Comparison of ENCODE assay signal across 23 mouse cellular contexts in the genomic region with DNA sequence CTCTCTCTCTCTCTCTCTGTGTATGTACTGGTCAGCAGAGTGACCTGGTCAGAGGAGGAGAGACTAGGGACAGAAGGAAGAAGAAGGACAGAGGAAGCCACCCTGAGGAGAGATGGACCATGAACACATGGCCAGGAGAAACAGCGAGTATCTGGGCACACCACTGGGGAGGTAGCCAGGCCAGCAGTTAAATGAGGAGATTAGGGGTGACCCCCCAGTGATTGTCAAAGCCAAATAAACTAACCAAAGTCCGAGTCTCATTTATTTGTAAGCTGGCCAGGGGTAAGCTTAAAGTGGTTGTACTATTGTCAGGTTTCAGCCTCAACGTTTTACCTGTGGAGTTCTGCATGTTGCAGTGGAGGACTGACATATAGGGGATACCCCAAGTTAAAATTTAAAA. TPM values are rescaled to one million over a fixed set of nuclear protein-coding genes. Genes with fewer than 3 reads are reported as not detected.
A peak's percentile ranks its signal among the peaks of the same experiment; 100 is the strongest.
DNase-seq lines count a peak whose midpoint lies in the region; ATAC-seq and TF ChIP-seq lines count a peak whose summit lies in the region.
"Had no signal": no experiment of that assay in that cellular context is flagged by ENCODE, and none has a peak within 500 bp of the region (broad histone marks: within the 10 kb centered on the region; RNA-seq: fewer than 3 reads in every experiment).

No protein-coding gene starts in this region.

- TF ChIP-seq EP300 in liver, postnatal 0 days (IDR thresholded peaks at IDR 0.05; ENCODE audit: low read depth): no peak

- peaks cover 12% of the 10 kb centered on the region for H3K4me1 ChIP-seq in liver, adult 2 months (ENCODE audit: control insufficient read depth, insufficient read depth, low read length)
- H3K4me1 ChIP-seq in liver, embryonic 12.5 days: peaks cover 10% of the 10 kb centered on the region
- H3K4me1 ChIP-seq in liver, embryonic 16.5 days (ENCODE audit: control insufficient read depth, low read depth, low read length): no peaks in the 10 kb centered on the region; the same call in 1 of the 2 replicates
- H3K4me1 ChIP-seq in liver, postnatal 0 days (ENCODE audit: insufficient read depth): no peaks in the 10 kb centered on the region; the same call in 1 of the 2 replicates
- no peaks in the 10 kb centered on the region; the same call in 1 of the 2 replicates for H3K4me1 ChIP-seq in liver, embryonic 11.5 days (replicated peaks; ENCODE audit: control insufficient read depth, insufficient read depth, low read length)

- no peak overlapping the region for H3K4me2 ChIP-seq in liver, embryonic 12.5 days
- H3K4me2 ChIP-seq in liver, embryonic 16.5 days (ENCODE audit: low read depth, low read length): 0 out of 2 replicates have a peak overlapping the region, but pooled peaks have one; percentile 1
- H3K4me2 ChIP-seq in liver, postnatal 0 days (ENCODE audit: low read depth, low read length): peak overlapping the region; percentile 62
- no peak overlapping the region for H3K4me2 ChIP-seq in liver, embryonic 11.5 days

- H3K9ac ChIP-seq in liver, adult 2 months (ENCODE audit: low read depth, low read length): peak overlapping the region; percentile 88
- H3K9ac ChIP-seq in liver, embryonic 12.5 days: no peak overlapping the region
- H3K9ac ChIP-seq in liver, embryonic 16.5 days (ENCODE audit: low read depth, low read length): no peak overlapping the region
- peak overlapping the region; percentile 68 for H3K9ac ChIP-seq in liver, postnatal 0 days (replicated peaks)
- no peak overlapping the region for H3K9ac ChIP-seq in liver, embryonic 11.5 days (ENCODE audit: low read depth, low read length)

- TF ChIP-seq CTCF in liver, adult 2 months (IDR thresholded peaks at IDR 0.05; ENCODE audit: low read depth, low read length): no peak
- no peak for TF ChIP-seq CTCF in liver, postnatal 0 days (IDR thresholded peaks at IDR 0.05; ENCODE audit: low read depth)

- peak overlapping the region; percentile 61 for H3K4me3 ChIP-seq in liver, adult 2 months (ENCODE audit: insufficient read depth, low read depth, low read length)
- H3K4me3 ChIP-seq in liver, embryonic 12.5 days: no peak overlapping the region
- H3K4me3 ChIP-seq in liver, embryonic 16.5 days (ENCODE audit: low read depth, low read length): no peak overlapping the region
- H3K4me3 ChIP-seq in liver, postnatal 0 days (ENCODE audit: low read depth, low read length): peak overlapping the region; percentile 41
- no peak overlapping the region for H3K4me3 ChIP-seq in liver, embryonic 11.5 days (ENCODE audit: low read depth, low read length)

- WGBS in liver, adult 2 months: 29% methylated on average over 3 of the region's 3 CpGs
- 73% methylated on average over 3 of the region's 3 CpGs for WGBS in liver, embryonic 12.5 days (ENCODE audit: insufficient replicate concordance)
- 52% methylated on average over 3 of the region's 3 CpGs for WGBS in liver, embryonic 16.5 days (ENCODE audit: insufficient replicate concordance)
- WGBS in liver, postnatal 0 days (ENCODE audit: insufficient replicate concordance): 57% methylated on average over 3 of the region's 3 CpGs
- WGBS in liver, embryonic 11.5 days: 62% methylated on average over 3 of the region's 3 CpGs

- peak; percentile 55 for DNase-seq in heart, adult 11 months
- DNase-seq in heart, postnatal 4 days: no peak
- peak; percentile 75 for DNase-seq in liver, adult 2 months (ENCODE audit: extremely low read depth, low read depth, low spot score)
- no peak for DNase-seq in liver
- no peak for DNase-seq in liver, postnatal 0 days
- DNase-seq in liver, embryonic 11.5 days (ENCODE audit: low spot score): no peak
- DNase-seq: adrenal gland, adult 2 months; adrenal gland, adult 8-10 months; adrenal gland, postnatal 10 days; adrenal gland, postnatal 14 days; adrenal gland, postnatal 25 days; adrenal gland, postnatal 36 days; B cell, adult 2 months; cerebellum, adult 11 months; cerebellum, adult 11-12 months had no signal

- no peak for ATAC-seq in liver, embryonic 12.5 days
- ATAC-seq in liver, embryonic 16.5 days (ENCODE audit: low read depth): no peak
- ATAC-seq in liver, postnatal 0 days: peak; percentile 3; the same call in 1 of the 2 replicates
- no peak for ATAC-seq in liver, embryonic 11.5 days (replicated peaks; ENCODE audit: low FRiP score)
- ATAC-seq: activated CD4-positive, CD25-positive, alpha-beta regulatory T cell, adult 4 months; CD4-positive, CD25-positive, alpha-beta regulatory T cell, adult 4 months; Patski had no signal

- no peaks in the 10 kb centered on the region for H3K27me3 ChIP-seq in liver, adult 2 months (ENCODE audit: control insufficient read depth, insufficient read depth, low read length)
- no peaks in the 10 kb centered on the region for H3K27me3 ChIP-seq in liver, embryonic 12.5 days (replicated peaks)
- H3K27me3 ChIP-seq in liver, embryonic 16.5 days (ENCODE audit: control insufficient read depth, insufficient read depth, low read depth, low read length): no peaks in the 10 kb centered on the region
- H3K27me3 ChIP-seq in liver, postnatal 0 days (ENCODE audit: insufficient read depth, low read length): no peaks in the 10 kb centered on the region
- no peaks in the 10 kb centered on the region for H3K27me3 ChIP-seq in liver, embryonic 11.5 days (replicated peaks; ENCODE audit: control insufficient read depth, insufficient read depth, low read length)
- H3K27me3 ChIP-seq: CH12.LX, Patski had no signal

- H3K27ac ChIP-seq in liver, adult 2 months (replicated peaks; ENCODE audit: insufficient read depth, low read depth, low read length): peak overlapping the region; percentile 91
- H3K27ac ChIP-seq in liver, embryonic 12.5 days: no peak overlapping the region
- no peak overlapping the region for H3K27ac ChIP-seq in liver, embryonic 16.5 days (ENCODE audit: low read length)
- peak overlapping the region; percentile 87 for H3K27ac ChIP-seq in liver, postnatal 0 days (ENCODE audit: low read depth)
- no peak overlapping the region for H3K27ac ChIP-seq in liver, embryonic 11.5 days (ENCODE audit: low read depth, low read length)

- peaks cover 46% of the 10 kb centered on the region for H3K36me3 ChIP-seq in liver, adult 2 months (ENCODE audit: control insufficient read depth, insufficient read depth, low read length)
- peaks cover 3% of the 10 kb centered on the region; the same call in 1 of the 2 replicates for H3K36me3 ChIP-seq in liver, embryonic 12.5 days
- no peaks in the 10 kb centered on the region for H3K36me3 ChIP-seq in liver, embryonic 16.5 days (ENCODE audit: control insufficient read depth, insufficient read depth)
- H3K36me3 ChIP-seq in liver, postnatal 0 days (replicated peaks; ENCODE audit: insufficient read depth, low read length): peaks cover 12% of the 10 kb centered on the region
- H3K36me3 ChIP-seq in liver, embryonic 11.5 days (ENCODE audit: control insufficient read depth, insufficient read depth, low read length): no peaks in the 10 kb centered on the region

- no peak for TF ChIP-seq POLR2A in liver, adult 2 months (IDR thresholded peaks at IDR 0.05; ENCODE audit: extremely low read depth, insufficient read depth, low read length)

- no peaks in the 10 kb centered on the region for H3K79me2 ChIP-seq in liver, adult 2 months (ENCODE audit: control insufficient read depth, insufficient read depth, low read length)

- H3K9me3 ChIP-seq in liver, embryonic 12.5 days (replicated peaks): no peaks in the 10 kb centered on the region
- no peaks in the 10 kb centered on the region for H3K9me3 ChIP-seq in liver, embryonic 16.5 days (replicated peaks; ENCODE audit: control insufficient read depth, low read length)
- no peaks in the 10 kb centered on the region for H3K9me3 ChIP-seq in liver, postnatal 0 days (ENCODE audit: low read length)
- no peaks in the 10 kb centered on the region for H3K9me3 ChIP-seq in liver, embryonic 11.5 days (ENCODE audit: control insufficient read depth, low read length)
- H3K9me3 ChIP-seq: G1E had no signal

RNA-seq across cellular contexts. Expression of gene Arg1, which starts 3.0 kb away (rescaled TPM):
- under 1 TPM in 1 of 2 experiments, not detected in 1; 0.45 TPM for total RNA-seq in heart, postnatal 4 days (2021)
- total RNA-seq in liver, adult 2 months (2014; rRNA removed): 2,242 and 2,352 TPM in 2 replicates
- polyA plus RNA-seq in liver, adult 2 months (2012; rRNA removed): 513 and 650 TPM in 2 replicates
- polyA plus RNA-seq in liver, embryonic 12.5 days (2016; fragmentation: Nextera tagmentation; extraction: Ambion mirVana): 3.6 and 4.0 TPM in 2 replicates
- polyA plus RNA-seq in liver, embryonic 16.5 days (2015; fragmentation: Nextera tagmentation; extraction: Ambion mirVana): 100 and 122 TPM in 2 replicates
- polyA plus RNA-seq in liver, postnatal 0 days (2015; fragmentation: Nextera tagmentation; extraction: Ambion mirVana): 604 and 722 TPM in 2 replicates
- 5.0 and 5.5 TPM in 2 replicates for polyA plus RNA-seq in liver, embryonic 11.5 days (2014; fragmentation: Nextera tagmentation; extraction: Ambion mirVana)
- total RNA-seq: adrenal gland, postnatal 25 days; G1E; MEL had no signal
- polyA plus RNA-seq: G1E had no signal

RNA-seq across cellular contexts. Expression of gene Med23, which starts 54.5 kb away (rescaled TPM):
- total RNA-seq in heart, postnatal 4 days (2021): 10 to 100 TPM; 23.2 to 23.8 TPM
- 7.7 and 9.6 TPM in 2 replicates for total RNA-seq in liver, adult 2 months (2014; rRNA removed)
- polyA plus RNA-seq in liver, adult 2 months (2012; rRNA removed): 5.5 and 6.2 TPM in 2 replicates
- polyA plus RNA-seq in liver, embryonic 12.5 days (2016; fragmentation: Nextera tagmentation; extraction: Ambion mirVana): 11.3 and 11.6 TPM in 2 replicates
- 6.0 and 6.3 TPM in 2 replicates for polyA plus RNA-seq in liver, embryonic 16.5 days (2015; fragmentation: Nextera tagmentation; extraction: Ambion mirVana)
- polyA plus RNA-seq in liver, postnatal 0 days (2015; fragmentation: Nextera tagmentation; extraction: Ambion mirVana): 3.0 and 3.4 TPM in 2 replicates
- 20.0 and 22.0 TPM in 2 replicates for polyA plus RNA-seq in liver, embryonic 11.5 days (2014; fragmentation: Nextera tagmentation; extraction: Ambion mirVana)

Comparison
In these comparisons a context has a peak if more than half of its experiments do, and no peak if none do; other contexts are left out.
1. DNase-seq: peak in heart, adult 11 months (single experiment) and liver, adult 2 months (single experiment); none in heart, postnatal 4 days (single experiment), liver (single experiment), liver, postnatal 0 days (single experiment) and liver, embryonic 11.5 days (single experiment).
2. H3K27ac ChIP-seq: peak in liver, adult 2 months (single experiment) and liver, postnatal 0 days (single experiment); none in liver, embryonic 12.5 days (single experiment), liver, embryonic 16.5 days (single experiment) and liver, embryonic 11.5 days (single experiment).
3. H3K4me3 ChIP-seq: peak in liver, adult 2 months (single experiment) and liver, postnatal 0 days (single experiment); none in liver, embryonic 12.5 days (single experiment), liver, embryonic 16.5 days (single experiment) and liver, embryonic 11.5 days (single experiment).
4. H3K9ac ChIP-seq: peak in liver, adult 2 months (single experiment) and liver, postnatal 0 days (single experiment); none in liver, embryonic 12.5 days (single experiment), liver, embryonic 16.5 days (single experiment) and liver, embryonic 11.5 days (single experiment).
5. H3K4me2 ChIP-seq: peak in liver, embryonic 16.5 days (single experiment) and liver, postnatal 0 days (single experiment); none in liver, embryonic 12.5 days (single experiment) and liver, embryonic 11.5 days (single experiment).
6. RNA of gene Arg1, which starts 3.0 kb away (polyA plus RNA-seq): 604 to 722 TPM in liver, postnatal 0 days, 513 to 650 TPM in liver, adult 2 months and 100 to 122 TPM in liver, embryonic 16.5 days; 5.0 to 5.5 TPM in liver, embryonic 11.5 days and 3.6 to 4.0 TPM in liver, embryonic 12.5 days; every median in the first group is over 10 times any median in the second.